Mouse (Mus musculus): ENCODE measurements around the gene Fam155a. TPM values are rescaled to one million over a fixed set of nuclear protein-coding genes. Genes with fewer than 3 reads are reported as not detected.
"Not testable (repeated sequence)": the region's sequence is repeated elsewhere in the genome, so short reads cannot be mapped to it uniquely, and the experiment has no call there.

Gene Fam155a
- polyA plus RNA-seq, 1 experiment from 2014 or later, result 0.41 TPM

DNA sequence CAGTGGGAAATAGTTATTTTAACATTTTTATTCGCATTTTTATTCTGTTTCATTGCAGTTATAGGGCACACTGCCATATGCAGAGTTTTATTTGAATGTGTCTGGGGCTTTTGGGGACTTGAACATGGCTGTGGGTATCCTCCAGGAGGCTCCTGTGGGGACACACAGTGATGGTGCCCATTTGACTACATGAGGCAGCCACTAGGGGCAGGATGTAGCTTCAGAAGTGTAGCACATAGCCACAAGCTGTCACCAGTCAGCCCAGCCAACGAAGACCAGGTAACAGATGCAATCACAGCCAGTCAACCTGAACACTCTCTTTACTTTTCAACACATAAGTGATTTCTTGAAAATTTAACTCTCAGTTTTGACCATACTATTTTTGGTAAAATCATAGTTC lies 377.7 kb downstream of the Fam155a start:
- no peaks in the 10 kb centered on the region for H3K4me1 ChIP-seq (replicated peaks; ENCODE audit: control insufficient read depth, insufficient read depth, low read length)
- WGBS, result 41% methylated on average over 2 of the region's 2 CpGs
- no peaks in the 10 kb centered on the region for H3K9me3 ChIP-seq (ENCODE audit: control insufficient read depth, low read length)
- no peak overlapping the region for H3K4me3 ChIP-seq (ENCODE audit: low read depth, low read length)
- DNase-seq (ENCODE audit: low spot score), result no peak
- ATAC-seq (replicated peaks; ENCODE audit: low FRiP score), result no peak
- no peak overlapping the region for H3K4me2 ChIP-seq
- H3K27me3 ChIP-seq (replicated peaks; ENCODE audit: control insufficient read depth, insufficient read depth, low read length), result no peaks in the 10 kb centered on the region
- no peaks in the 10 kb centered on the region for H3K36me3 ChIP-seq (ENCODE audit: control insufficient read depth, insufficient read depth, low read length)
- no peak overlapping the region for H3K9ac ChIP-seq (ENCODE audit: low read depth, low read length)
- H3K27ac ChIP-seq (ENCODE audit: low read depth, low read length), result no peak overlapping the region

DNA sequence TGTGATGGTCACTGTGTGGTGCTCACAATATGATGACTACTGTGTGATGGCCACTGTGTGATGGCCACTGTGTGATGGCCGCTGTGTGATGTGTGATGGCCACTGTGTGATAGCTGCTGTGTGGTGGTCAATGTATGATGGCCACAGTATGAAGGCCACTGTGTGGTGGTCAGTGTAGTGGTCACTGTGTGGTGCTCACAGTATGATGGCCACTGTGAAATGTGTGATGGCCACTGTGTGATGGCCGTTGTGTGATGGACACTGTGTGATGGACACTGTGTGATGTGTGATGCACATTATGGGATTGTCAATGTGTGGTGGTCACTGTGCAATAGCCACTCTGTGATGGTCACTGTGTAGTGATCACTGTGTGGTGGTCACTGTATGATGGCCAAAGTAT lies 380.7 kb downstream of the Fam155a start:
- not testable (repeated sequence) for H3K4me3 ChIP-seq (ENCODE audit: low read depth, low read length); H3K27ac ChIP-seq (ENCODE audit: low read depth, low read length); ATAC-seq (replicated peaks; ENCODE audit: low FRiP score); DNase-seq (ENCODE audit: low spot score); H3K36me3 ChIP-seq (ENCODE audit: control insufficient read depth, insufficient read depth, low read length); H3K4me2 ChIP-seq; H3K4me1 ChIP-seq (replicated peaks; ENCODE audit: control insufficient read depth, insufficient read depth, low read length); H3K9ac ChIP-seq (ENCODE audit: low read depth, low read length); H3K27me3 ChIP-seq (replicated peaks; ENCODE audit: control insufficient read depth, insufficient read depth, low read length); H3K9me3 ChIP-seq (ENCODE audit: control insufficient read depth, low read length)
- WGBS, result 87% methylated on average over 2 of the region's 2 CpGs

DNA sequence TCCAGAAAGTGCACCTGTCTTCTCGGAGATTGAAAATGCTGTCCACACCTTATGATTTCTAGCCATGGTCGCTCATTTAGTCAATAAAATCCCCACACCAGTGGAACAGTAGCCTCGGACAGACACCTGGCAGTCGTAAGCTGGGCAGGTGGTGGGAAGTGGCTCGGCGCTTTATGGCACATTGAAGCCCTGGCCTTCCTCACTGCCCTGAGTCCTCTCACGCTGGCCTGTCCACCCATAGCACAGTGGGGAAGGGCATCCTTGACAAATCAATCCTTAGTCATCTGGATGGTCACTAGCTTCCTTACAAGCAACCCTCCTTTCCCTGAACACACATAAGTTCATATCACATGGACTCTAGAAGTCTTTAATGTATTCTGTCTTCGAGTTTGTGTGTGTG lies 401.8 kb downstream of the Fam155a start:
- H3K4me3 ChIP-seq (ENCODE audit: low read depth, low read length), result no peak overlapping the region
- whole genome bisulfite sequencing, result 77% methylated on average over 8 of the region's 8 CpGs
- H3K4me2 ChIP-seq, result no peak overlapping the region
- H3K9me3 ChIP-seq (ENCODE audit: control insufficient read depth, low read length), result no peaks in the 10 kb centered on the region
- H3K9ac ChIP-seq (ENCODE audit: low read depth, low read length), result no peak overlapping the region
- no peak for DNase-seq (ENCODE audit: low spot score)
- no peak for ATAC-seq (replicated peaks; ENCODE audit: low FRiP score)
- no peak overlapping the region for H3K27ac ChIP-seq (ENCODE audit: low read depth, low read length)
- H3K27me3 ChIP-seq (replicated peaks; ENCODE audit: control insufficient read depth, insufficient read depth, low read length), result no peaks in the 10 kb centered on the region
- no peaks in the 10 kb centered on the region for H3K36me3 ChIP-seq (ENCODE audit: control insufficient read depth, insufficient read depth, low read length)
- H3K4me1 ChIP-seq (replicated peaks; ENCODE audit: control insufficient read depth, insufficient read depth, low read length), result no peaks in the 10 kb centered on the region

DNA sequence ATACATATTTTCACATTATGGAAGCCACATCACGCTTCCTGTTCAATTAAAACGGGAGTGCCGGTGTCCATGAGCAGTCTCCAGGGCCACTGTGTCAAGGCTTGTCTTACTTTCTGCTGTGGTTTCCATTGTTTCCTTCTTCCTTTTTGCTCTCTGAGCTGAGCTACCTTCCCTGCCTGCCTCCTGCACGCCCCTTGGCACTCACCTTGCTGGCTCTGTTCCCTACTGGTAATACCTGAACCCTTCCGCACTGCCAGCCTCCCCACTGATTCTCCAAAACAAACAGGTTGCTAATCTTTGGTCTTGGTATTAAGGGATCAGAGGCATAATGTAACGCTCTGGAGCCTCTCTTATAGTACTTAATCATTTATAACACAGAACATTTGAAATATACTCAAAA lies 403.2 kb downstream of the Fam155a start:
- no peaks in the 10 kb centered on the region for H3K9me3 ChIP-seq (ENCODE audit: control insufficient read depth, low read length)
- H3K4me1 ChIP-seq (replicated peaks; ENCODE audit: control insufficient read depth, insufficient read depth, low read length), result no peaks in the 10 kb centered on the region
- H3K4me2 ChIP-seq, result no peak overlapping the region
- H3K4me3 ChIP-seq (ENCODE audit: low read depth, low read length), result no peak overlapping the region
- ATAC-seq (replicated peaks; ENCODE audit: low FRiP score) (no peak), DNase-seq (ENCODE audit: low spot score) (no peak)
- no peaks in the 10 kb centered on the region for H3K27me3 ChIP-seq (replicated peaks; ENCODE audit: control insufficient read depth, insufficient read depth, low read length)
- H3K9ac ChIP-seq (ENCODE audit: low read depth, low read length), result no peak overlapping the region
- no peaks in the 10 kb centered on the region for H3K36me3 ChIP-seq (ENCODE audit: control insufficient read depth, insufficient read depth, low read length)
- WGBS, result 60% methylated on average over 6 of the region's 6 CpGs
- no peak overlapping the region for H3K27ac ChIP-seq (ENCODE audit: low read depth, low read length)

DNA sequence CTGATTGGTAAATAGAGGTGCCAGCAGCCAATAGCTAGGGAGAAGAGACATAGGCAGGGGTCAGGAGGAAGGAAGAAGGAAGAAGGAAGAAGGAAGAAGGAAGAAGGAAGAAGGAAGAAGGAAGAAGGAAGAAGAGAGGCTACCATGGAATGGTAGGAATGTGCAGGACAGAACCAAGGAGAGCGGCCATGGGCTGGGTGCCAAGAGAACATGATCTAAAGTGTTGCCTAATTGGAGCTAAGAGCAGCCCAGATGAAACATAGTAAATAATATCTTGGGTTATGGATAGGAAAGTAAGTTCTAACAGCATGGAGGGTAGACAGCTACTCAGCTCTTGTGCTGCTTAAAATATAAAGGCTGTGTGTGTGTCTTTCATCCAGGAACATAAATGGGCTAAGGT lies 405.6 kb downstream of the Fam155a start:
- no peaks in the 10 kb centered on the region for H3K9me3 ChIP-seq (ENCODE audit: control insufficient read depth, low read length)
- WGBS, result 81% methylated on average over 1 of the region's 1 CpGs
- H3K27ac ChIP-seq (ENCODE audit: low read depth, low read length), result no peak overlapping the region
- no peaks in the 10 kb centered on the region for H3K36me3 ChIP-seq (ENCODE audit: control insufficient read depth, insufficient read depth, low read length)
- H3K4me1 ChIP-seq (replicated peaks; ENCODE audit: control insufficient read depth, insufficient read depth, low read length), result no peaks in the 10 kb centered on the region
- no peak for DNase-seq (ENCODE audit: low spot score)
- no peak overlapping the region for H3K4me2 ChIP-seq
- no peak overlapping the region for H3K9ac ChIP-seq (ENCODE audit: low read depth, low read length)
- H3K27me3 ChIP-seq (replicated peaks; ENCODE audit: control insufficient read depth, insufficient read depth, low read length), result no peaks in the 10 kb centered on the region
- no peak overlapping the region for H3K4me3 ChIP-seq (ENCODE audit: low read depth, low read length)
- no peak for ATAC-seq (replicated peaks; ENCODE audit: low FRiP score)

DNA sequence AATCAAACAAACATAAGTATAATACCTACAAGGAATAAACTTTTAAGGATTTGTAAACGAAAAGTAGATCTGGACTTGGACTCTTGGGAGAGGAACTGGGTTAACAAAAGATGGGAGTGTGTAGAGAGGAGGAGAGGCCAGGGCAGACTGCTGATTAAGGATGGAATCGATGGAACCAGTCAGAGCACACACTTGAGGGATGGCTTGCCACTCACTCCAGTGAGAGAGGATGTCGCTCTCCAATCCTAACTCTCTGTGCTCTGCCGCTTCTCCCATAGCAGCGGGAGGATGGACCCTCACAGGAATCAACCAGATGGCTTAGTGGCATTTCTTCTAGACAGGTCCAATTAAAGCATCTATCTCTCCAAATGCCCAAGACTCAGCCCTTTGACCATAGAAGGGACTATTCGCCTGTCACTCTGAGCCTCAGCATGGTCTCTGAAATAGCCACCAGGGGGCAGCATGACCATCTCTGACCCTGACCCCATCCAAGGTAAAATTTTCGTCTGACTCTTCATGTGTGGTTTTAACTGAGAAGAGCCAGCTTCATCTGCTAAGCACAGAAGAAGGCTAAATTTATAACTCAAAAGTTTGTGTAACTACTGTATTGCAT lies 422.3 kb downstream of the Fam155a start:
- ATAC-seq (replicated peaks; ENCODE audit: low FRiP score) (no peak), DNase-seq (ENCODE audit: low spot score) (no peak)
- WGBS, result 53% methylated on average over 7 of the region's 7 CpGs

DNA sequence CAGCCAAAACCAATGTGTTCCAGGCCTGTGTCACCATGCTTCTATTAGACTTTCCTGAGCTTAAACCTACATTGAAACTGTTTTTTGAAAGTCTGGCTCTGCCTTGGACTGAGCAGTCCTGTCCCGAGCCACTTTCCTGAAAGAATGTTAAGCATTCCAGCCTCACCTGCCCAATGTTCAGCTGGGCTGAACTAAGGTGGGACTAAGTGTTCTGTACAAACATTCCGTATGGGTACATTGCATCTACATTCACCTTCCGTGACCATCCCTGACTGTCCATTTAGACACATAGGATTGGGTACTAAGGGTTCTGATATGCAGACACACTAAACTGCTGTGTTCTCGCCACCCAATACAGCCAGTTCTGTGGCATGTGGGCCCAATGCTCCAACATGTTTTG lies 423.8 kb downstream of the Fam155a start:
- Histone ChIP-seq H3K9ac (ENCODE audit: low read depth, low read length) (no peak overlapping the region), H3K4me2 (no peak overlapping the region), H3K36me3 (ENCODE audit: control insufficient read depth, insufficient read depth, low read length) (no peaks in the 10 kb centered on the region), H3K27me3 (replicated peaks; ENCODE audit: control insufficient read depth, insufficient read depth, low read length) (no peaks in the 10 kb centered on the region), H3K27ac (ENCODE audit: low read depth, low read length) (no peak overlapping the region), H3K9me3 (ENCODE audit: control insufficient read depth, low read length) (no peaks in the 10 kb centered on the region), H3K4me3 (ENCODE audit: low read depth, low read length) (no peak overlapping the region), H3K4me1 (replicated peaks; ENCODE audit: control insufficient read depth, insufficient read depth, low read length) (no peaks in the 10 kb centered on the region)
- ATAC-seq (replicated peaks; ENCODE audit: low FRiP score), result no peak
- DNase-seq (ENCODE audit: low spot score), result no peak
- WGBS, result 73% methylated on average over 4 of the region's 4 CpGs

More for the DNA sequence above, 422.3 kb downstream of the Fam155a start:
- Histone ChIP-seq H3K4me1 (replicated peaks; ENCODE audit: control insufficient read depth, insufficient read depth, low read length) (no peaks in the 10 kb centered on the region), H3K9me3 (ENCODE audit: control insufficient read depth, low read length) (no peaks in the 10 kb centered on the region), H3K4me2 (no peak overlapping the region), H3K9ac (ENCODE audit: low read depth, low read length) (no peak overlapping the region), H3K27ac (ENCODE audit: low read depth, low read length) (no peak overlapping the region), H3K27me3 (replicated peaks; ENCODE audit: control insufficient read depth, insufficient read depth, low read length) (no peaks in the 10 kb centered on the region), H3K36me3 (ENCODE audit: control insufficient read depth, insufficient read depth, low read length) (no peaks in the 10 kb centered on the region), H3K4me3 (ENCODE audit: low read depth, low read length) (no peak overlapping the region)

DNA sequence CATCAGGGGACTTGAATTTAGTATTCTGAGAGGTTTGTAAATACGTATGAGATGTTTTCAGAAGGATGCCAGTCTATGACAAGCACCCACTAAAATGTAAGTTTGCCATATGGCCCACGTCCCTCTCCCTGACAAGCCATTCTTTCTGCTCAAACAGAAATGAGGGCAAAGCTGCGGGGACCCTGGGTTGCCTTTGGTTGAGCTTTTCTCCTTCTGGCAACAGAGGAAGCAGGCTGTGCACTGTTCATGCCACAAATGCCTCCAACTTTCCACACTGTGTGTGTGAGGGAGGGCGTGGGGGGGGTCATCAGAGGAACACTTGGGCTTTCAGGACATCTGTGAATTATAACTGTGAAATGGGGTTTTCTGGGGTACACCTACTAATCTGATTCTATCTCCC lies 426.8 kb downstream of the Fam155a start:
- DNase-seq (ENCODE audit: low spot score) (no peak), ATAC-seq (replicated peaks; ENCODE audit: low FRiP score) (no peak)
- Histone ChIP-seq H3K4me3 (ENCODE audit: low read depth, low read length) (no peak overlapping the region), H3K4me1 (replicated peaks; ENCODE audit: control insufficient read depth, insufficient read depth, low read length) (no peaks in the 10 kb centered on the region), H3K4me2 (no peak overlapping the region), H3K9me3 (ENCODE audit: control insufficient read depth, low read length) (no peaks in the 10 kb centered on the region), H3K27ac (ENCODE audit: low read depth, low read length) (no peak overlapping the region), H3K36me3 (ENCODE audit: control insufficient read depth, insufficient read depth, low read length) (no peaks in the 10 kb centered on the region), H3K9ac (ENCODE audit: low read depth, low read length) (no peak overlapping the region), H3K27me3 (replicated peaks; ENCODE audit: control insufficient read depth, insufficient read depth, low read length) (no peaks in the 10 kb centered on the region)
- WGBS, result 78% methylated on average over 4 of the region's 4 CpGs

DNA sequence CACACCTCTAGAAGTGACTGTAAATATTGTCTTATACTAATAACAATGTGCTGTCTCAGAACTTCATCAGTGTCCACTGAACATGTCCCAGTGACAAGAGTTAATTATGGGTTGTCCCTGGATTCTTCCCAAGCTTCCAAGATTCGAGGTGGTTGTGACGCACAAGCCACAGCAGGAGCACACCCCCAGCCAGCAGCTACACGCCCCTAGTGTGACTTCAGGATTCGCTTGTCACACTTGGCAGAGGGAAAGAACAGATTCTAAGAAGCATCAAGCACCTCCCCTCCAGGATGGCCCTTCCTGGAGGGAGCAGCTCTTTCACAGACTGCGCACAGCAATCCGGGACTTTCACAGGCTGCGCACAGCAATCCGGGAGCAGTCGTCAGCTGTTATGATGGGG lies 428.0 kb downstream of the Fam155a start:
- no peaks in the 10 kb centered on the region for H3K9me3 ChIP-seq (ENCODE audit: control insufficient read depth, low read length)
- H3K4me1 ChIP-seq (replicated peaks; ENCODE audit: control insufficient read depth, insufficient read depth, low read length), result no peaks in the 10 kb centered on the region
- H3K4me2 ChIP-seq, result no peak overlapping the region
- H3K9ac ChIP-seq (ENCODE audit: low read depth, low read length), result no peak overlapping the region
- ATAC-seq (replicated peaks; ENCODE audit: low FRiP score) (no peak), DNase-seq (ENCODE audit: low spot score) (no peak)
- H3K27me3 ChIP-seq (replicated peaks; ENCODE audit: control insufficient read depth, insufficient read depth, low read length), result no peaks in the 10 kb centered on the region
- no peak overlapping the region for H3K27ac ChIP-seq (ENCODE audit: low read depth, low read length)
- no peak overlapping the region for H3K4me3 ChIP-seq (ENCODE audit: low read depth, low read length)
- H3K36me3 ChIP-seq (ENCODE audit: control insufficient read depth, insufficient read depth, low read length), result no peaks in the 10 kb centered on the region
- WGBS, result 75% methylated on average over 9 of the region's 9 CpGs

Data from liver, embryonic 11.5 days (tissue).